Mouse (Mus musculus) testis, adult 2 months (tissue): ENCODE results near the gene Gpr87.

Experiments
- CTCF ChIP-seq: fragments of 200-500 bp; IDR thresholded peaks from 2 replicates; pipeline ENCODE4 v1.5.1; 2012; ENCODE audit warnings: low read depth, mild to moderate bottlenecking, inconsistent platforms, low read length, moderate library complexity; ENCODE audit not compliant: control insufficient read depth, insufficient read depth, insufficient replicate concordance
- POLR2A ChIP-seq: fragments of 200-500 bp; IDR thresholded peaks from 2 replicates; pipeline ENCODE4 v1.6.1; 2012; ENCODE audit warnings: low read depth, mild to moderate bottlenecking, inconsistent platforms, low read length, moderate library complexity; ENCODE audit not compliant: control insufficient read depth

DNA sequence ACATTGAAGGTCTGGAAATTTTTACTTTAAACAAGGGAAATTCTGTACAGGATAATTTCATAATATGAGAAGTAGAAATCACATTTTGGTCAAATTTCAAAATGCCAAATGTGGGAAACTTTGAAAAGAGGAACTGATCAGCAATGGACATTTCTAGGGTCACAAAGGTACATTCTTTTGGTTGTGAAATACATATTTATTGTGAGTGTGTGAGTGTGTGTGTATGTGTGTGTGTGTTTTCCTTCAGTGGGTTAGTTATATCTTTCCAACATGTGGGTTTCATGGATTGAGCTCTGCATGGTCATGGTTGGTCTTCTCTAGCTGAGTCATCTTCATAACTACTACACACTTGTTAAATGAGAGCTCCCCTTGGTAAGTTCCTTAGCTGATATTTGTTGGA lies 17.5 kb upstream of the Gpr87 start:
- TF ChIP-seq CTCF = no peak
- TF ChIP-seq POLR2A = no peak
